Mouse (Mus musculus) cerebellum, adult (tissue): ENCODE measurements around the gene Rraga.

Experiments
- ATAC-seq: cut with Nextera tagmentation; 2 replicates; pipeline ENCODE4 v1.9.2; 2017; ENCODE audit warnings: mild to moderate bottlenecking, moderate library complexity, mixed read lengths; ENCODE audit not compliant: insufficient number of reproducible peaks, low FRiP score, low TSS enrichment

Gene Rraga

DNA sequence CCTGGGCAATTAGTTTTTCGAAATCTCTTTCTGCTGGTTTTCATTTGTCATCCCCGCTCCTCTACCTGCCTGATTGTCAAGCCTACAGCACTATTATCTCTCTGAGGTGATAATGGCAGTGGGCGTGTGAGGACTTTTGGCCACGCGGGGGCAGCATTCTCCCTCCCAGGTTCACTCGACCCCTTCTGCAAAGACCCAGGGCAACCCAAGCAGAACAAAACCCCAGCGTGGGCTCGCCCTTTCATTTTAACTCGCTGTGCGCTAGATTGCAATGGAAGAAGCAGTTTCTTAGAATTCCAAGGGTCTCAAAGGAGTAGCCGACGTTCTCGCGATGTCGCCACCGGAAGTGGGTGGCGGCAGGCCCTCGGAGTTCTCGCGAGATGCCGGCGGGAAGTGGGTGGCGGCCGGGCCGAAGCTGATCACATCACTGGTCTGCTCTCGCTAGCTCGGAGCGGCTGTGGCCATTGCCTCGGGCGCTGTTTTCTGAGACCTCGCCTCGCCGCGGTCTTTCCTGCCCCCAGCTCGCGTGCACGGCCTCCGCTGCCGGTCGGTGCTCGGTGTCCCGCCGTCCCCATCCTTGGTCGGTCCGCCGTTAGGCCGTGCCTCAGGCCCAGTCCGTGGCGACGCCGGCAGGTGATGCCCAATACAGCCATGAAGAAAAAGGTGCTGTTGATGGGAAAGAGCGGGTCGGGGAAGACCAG is at the start of gene Rraga:
Gene Rraga, plus strand, starts transcription at position 386 of the 701 bp plus-strand sequence.
- peak; percentile 97 for ATAC-seq

DNA sequence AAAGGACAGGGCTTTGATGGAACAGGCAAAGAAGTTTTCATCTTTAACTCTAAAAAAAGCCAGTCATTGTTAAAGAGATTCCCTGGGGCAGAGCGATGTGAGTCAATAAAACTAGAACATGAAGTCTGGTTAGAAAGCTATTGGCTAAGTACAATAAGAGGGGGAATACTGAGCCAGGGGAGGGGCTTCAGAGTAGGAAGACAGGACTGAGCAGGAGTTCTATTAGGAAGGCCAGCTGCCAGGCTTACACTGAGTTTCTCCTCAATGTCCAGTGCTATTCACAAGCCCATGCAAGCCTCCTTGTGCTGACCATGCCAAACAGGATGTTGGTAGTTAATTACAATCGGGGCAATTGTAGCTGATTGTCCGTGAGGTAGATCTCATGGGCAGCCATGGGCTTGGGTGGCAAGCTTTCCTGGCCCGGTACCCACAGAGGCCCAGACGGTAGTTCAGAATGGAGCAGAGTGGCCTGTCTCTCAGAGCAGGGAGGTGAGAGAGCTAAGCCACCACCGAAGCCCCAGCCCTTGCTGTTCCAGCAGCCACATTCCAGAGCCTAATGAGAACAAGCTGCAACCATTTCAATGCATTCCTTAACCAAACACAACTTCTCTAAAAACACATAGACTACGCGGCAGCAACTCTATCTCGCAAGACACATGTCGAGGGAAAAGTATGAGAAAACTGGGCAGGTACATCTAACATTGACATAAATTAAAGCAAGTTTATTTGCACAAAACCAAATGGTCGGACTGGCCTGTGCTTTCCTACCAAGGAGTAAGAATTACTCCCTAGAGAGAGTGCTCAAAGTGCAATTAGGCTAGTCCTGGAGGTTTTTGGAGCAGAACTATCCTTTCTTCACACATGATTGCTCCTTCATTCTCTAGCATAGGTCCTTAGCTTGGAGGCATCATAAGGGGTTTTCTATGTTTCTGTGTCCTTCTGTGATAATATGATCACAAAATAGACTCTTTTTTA is 48.0 kb upstream of the Rraga start:
- ATAC-seq = no peak

DNA sequence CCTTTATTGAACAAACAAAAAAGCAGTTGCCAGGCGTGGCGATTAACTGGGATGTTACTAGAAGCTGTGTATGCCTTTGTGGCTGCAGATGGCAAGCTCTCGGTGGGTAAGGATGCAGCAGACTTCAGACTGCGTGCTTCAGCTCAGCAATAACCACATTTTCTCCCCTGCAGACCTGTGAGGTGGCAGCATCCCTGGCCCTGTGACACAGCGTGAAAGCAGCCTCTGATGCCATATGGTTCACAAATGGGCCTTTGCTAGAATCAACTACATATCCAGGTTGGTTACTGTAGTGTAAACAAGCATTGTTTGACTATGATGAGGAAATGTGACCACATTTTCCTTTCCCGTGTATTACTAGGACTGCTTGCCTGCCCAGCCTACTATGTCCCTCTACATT is 46.3 kb upstream of the Rraga start:
- ATAC-seq = peak; percentile 78

DNA sequence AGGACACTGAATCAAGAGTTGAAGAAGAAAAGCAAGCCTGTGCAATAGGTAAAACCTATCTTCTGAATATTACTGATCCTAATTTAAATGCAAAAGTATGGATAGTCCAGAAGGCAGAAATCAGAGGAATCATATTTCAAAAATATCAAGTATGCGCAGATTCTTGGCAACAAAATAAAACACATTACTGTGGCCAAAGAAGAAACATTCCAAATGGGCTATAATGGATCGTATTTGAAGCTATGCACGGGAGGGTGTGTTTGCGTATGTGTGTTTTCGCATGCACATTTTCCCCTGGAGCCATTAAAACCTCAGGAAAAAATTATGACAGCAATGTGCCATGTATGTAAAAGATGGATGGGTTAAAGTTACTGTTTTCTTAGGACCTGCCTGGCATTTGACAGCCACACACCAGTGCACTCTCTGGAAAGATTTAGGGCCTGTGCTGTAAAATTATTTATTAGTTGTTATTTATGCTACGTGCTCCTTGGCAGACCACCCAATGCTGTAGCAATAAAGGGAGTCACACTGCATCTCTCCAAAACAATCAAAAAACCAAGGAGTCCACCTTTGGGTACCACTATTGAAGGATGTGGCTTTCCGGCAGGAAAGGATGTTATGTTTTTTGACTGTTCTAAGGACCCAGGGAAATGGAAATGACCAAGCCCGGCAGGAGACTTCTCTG is 41.9 kb upstream of the Rraga start:
- no peak for ATAC-seq

DNA sequence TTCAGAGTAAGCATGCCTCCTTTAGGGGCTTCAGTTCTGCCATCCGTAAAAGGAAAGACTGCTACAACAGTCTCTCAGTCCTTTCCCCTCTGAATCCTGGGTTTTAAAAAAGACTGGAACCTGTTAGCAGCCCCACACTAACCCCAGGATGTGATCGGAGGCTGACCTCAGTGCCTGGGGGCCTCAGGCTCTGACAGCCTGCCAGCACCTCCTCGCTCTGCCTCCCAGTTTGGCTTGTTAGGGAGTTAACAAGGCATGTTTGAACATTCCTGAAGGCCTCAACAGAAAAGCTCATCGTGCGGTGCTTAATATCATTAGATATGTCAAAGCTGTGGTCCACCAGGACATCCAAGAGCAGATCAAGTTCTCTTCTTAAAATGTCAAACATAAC is 41.4 kb upstream of the Rraga start:
- no peak for ATAC-seq

DNA sequence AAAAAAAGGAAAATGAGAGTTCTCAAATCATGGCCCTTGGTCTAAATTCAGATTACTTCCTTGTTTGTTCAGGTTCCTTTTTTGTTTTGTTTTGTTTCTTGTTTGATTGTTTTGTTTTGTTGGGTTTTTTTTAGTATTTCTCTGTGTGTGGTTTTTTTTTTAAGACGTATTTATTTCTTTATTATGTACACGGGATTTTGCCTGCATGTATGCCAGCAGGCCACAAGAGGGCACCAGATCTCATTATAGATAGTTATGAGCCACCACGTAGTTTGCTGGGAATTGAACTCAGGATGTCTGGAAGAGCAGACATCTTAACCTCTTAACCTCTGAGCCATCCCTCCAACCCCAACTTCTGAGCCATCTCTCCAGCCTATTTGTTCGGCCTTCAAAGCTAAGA is 37.5 kb upstream of the Rraga start:
- ATAC-seq = no peak

DNA sequence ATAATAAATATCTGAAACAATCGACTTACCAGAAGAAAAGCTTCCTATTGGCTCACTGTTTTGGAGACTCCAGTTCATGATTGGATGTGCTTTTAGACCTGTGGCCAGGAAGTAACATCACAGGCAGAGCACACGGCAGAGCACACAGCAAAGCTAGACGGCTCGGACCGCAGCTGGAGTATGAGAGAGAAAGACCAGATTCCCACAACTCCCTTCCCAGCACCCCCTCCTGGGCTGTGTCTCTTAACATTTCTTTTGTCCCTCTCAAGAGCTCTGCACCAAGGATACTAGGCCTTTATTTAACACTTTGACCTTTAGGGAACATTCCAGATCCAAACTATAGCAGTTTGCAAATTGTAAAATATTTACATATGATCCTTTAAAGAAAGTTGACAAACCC is 36.5 kb upstream of the Rraga start:
- no peak for ATAC-seq

DNA sequence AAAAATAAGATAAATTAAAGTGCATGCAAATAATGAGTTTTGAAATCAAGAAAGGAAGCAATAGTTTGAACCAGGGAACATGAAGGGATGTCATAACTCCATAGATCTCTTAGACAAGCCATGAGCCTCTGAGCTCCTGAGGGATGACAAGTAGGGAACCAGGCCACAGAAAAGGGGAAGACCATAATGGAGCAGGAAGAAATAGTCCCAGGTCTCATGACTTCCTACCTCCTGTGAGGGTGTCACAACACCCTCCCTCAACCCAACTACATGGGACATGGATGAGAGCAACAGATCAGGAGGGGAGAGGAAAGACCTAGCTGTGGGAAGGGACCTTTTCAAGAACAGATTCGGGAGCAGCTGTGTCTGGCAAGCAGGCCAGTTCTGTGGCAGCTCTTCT is 33.9 kb upstream of the Rraga start:
- no peak for ATAC-seq

DNA sequence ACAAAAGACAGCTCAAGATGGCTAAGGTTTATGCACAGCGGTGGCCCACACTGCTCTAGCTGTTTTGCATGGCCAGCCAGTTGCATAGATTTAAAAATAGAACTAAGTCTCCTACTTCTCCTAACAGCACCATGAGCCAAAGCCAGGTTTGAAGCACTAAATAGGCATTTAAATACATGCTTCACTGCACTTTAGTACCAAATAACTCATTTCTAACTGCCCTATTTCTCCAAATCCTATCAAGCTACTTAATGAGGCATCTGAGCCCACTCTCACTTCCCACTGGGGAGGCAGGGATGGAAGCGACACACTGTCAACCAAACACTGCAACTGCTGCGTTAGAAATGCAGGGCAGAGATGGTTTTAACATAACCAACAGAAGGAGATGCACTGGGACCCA is 31.5 kb upstream of the Rraga start:
- ATAC-seq = no peak

DNA sequence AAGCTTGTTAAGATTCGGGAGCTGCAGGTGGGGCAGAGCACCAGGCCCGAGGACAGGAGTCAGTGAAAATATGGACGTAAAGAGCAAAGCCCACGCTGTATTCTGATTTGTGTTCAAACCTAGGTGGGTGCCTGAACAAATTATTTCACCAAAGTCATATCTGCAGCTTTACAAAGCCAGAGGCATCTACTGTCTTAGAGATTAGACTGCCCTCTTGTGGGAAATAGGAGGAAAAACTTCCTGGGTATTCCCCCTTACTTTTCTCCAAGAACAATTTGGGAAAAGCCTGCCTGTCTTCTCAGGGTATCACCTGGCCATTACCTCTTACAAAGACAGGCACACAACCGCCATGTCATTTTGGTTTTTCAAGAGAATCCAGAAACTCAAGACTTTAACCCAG is 29.9 kb upstream of the Rraga start:
- ATAC-seq = peak; percentile 45; the same call in 1 of the 2 replicates

DNA sequence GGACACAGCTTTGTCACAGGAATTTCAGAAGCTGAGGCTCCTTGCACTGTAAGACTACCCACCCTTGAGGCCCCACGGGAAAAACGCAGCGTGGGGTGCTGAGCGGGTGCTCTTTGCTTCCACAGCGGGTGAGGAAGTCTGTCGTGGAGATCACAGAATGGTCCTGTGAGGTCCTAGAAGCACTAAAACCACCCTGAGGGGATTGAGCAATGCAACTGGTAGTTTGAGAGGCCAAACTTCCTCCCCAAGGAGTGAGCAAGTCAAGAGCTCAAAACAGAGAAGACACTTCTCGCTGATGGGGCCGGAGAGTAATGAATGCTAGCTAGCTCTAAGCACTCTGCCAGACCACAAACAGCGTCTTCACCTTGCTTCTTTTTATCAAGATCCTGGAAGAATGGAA is 27.1 kb upstream of the Rraga start:
- no peak for ATAC-seq

DNA sequence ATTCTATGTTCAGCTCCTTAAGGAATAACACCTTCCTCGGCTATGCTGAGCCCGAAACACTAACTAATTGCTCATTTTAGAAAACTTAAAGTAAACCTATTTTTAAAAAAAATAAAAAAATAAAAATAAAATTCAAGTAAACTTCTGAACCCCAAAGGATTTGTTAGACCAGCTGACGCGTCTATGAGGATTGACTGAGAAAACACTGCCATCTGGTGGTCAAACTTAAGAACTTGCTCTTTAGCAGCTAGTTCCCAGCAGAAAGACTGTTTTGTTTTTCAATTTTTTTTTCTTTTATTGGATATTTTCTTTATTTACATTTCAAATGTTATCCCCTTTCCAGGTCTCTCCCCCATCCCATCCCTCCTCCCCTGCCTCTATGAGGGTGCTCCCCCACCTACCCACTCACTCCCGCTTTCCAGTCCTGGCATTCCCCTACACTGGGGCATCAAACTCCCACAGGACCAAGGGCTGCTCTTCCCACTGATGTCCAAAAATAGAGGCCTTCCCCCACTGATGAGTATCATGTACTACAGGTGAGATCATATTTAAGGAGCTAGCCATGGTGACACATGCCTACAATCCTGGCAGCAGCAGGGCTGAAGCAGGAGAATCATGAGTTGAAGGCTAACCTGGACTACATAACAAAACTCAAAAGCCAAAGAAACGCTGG is 20.3 kb upstream of the Rraga start:
- no peak for ATAC-seq

DNA sequence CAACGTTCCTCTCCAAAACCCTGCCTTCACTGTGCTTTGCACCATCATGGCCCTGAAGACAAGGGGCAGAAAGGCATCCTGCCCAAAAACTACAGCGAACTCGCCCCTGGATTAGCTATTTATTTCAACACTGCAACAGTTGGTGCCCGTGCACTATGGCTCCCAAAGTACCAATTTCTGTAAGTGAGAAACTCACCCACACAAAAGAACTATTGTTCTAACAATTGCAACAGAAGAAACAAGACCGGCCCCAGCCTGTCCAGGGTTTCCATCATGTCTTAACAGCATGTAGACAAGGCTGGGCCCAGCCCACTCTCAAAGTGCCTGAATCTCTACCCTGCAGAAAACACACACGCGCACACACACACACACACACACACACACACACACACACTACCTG is 18.1 kb upstream of the Rraga start:
- no peak for ATAC-seq

DNA sequence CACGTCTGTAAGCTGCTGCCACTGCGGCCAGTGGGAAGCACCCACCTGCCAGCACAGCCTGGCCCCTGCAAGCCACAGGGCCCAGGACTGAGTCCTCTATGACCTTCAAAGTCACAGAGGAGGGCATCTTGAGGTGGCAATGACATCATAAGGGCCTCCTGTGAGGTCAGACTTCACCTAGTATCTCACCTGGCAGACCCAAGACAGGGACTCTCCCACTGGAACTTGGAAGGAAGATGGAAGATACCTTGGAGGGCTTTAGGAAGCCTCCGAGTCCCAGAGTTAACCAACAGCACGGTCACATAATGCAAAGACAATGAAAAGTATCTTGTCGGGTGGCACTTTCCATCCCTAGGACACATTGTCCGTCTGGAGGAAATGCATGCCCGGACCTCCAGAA is 17.2 kb upstream of the Rraga start, which contains the start of gene Saxo1:
Gene Saxo1, minus strand, starts transcription at position 101 of the 400 bp plus-strand sequence.
- no peak for ATAC-seq

DNA sequence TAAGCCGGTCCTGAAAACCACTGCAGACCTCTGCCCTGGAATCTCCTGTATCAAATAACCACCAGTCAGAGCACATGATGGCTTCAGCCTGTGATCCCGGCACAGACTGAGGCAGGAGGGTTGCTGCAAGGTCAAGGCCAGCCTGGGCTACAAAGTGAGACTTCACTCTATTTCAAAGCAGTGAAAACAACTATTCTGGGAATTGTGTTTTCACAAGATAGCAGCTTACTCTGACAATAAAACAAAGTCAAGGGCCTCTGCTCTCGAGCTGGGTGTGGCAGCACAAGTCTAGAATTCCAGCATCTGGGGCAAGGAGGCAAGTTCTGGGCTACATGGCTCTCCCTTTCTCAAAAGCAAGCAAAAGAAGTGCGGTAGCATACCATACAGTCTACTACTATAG is 16.5 kb upstream of the Rraga start:
- ATAC-seq = no peak

DNA sequence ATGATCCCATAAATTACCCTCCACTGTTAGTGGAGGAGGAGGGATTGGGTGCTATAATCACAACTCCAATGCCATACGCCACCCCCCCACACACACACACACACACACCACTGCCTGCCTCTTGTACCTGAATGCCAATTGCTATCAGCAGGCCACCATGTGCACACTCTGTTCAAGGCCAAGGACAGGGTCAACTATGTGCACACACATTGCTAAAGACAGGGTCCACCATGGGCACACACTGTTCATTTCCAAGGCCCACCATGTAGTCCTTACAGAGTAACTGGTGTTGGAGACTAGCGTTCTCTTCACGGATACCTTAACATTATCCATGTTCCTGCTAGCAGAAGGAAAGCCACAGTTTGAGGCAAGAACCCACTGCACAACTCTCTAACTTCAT is 14.4 kb upstream of the Rraga start:
- ATAC-seq = no peak

DNA sequence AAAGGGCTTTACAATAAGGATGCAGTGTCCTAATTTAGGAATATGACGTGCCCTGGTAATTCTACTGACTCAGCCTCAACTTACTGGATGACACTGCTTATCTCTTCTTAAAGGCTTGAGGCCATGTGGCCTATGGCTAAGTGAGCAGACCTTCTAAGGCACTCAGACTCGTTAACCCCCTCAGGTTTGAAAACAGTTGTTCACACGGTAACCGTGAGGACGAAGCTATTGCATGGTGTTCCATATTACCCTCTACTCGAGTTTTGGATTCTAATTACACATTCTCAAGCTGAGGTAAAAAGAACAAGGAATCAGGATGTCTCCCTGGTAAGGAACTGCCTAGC is 557 bp upstream of the Rraga start:
- peak; percentile 8; the same call in 1 of the 2 replicates for ATAC-seq

DNA sequence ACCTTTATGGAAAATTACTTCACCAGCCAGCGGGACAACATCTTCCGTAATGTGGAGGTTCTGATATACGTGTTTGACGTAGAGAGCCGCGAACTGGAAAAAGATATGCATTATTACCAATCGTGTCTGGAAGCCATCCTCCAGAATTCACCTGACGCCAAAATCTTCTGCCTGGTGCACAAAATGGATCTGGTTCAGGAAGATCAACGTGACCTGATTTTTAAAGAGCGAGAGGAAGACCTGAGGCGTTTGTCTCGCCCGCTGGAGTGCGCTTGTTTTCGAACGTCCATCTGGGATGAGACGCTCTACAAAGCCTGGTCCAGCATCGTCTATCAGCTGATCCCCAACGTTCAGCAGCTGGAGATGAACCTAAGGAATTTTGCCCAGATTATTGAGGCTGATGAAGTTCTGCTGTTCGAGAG is 663 bp downstream of the Rraga start:
- 0 out of 2 replicates have a peak, but pooled peaks have one; percentile 8 for ATAC-seq

DNA sequence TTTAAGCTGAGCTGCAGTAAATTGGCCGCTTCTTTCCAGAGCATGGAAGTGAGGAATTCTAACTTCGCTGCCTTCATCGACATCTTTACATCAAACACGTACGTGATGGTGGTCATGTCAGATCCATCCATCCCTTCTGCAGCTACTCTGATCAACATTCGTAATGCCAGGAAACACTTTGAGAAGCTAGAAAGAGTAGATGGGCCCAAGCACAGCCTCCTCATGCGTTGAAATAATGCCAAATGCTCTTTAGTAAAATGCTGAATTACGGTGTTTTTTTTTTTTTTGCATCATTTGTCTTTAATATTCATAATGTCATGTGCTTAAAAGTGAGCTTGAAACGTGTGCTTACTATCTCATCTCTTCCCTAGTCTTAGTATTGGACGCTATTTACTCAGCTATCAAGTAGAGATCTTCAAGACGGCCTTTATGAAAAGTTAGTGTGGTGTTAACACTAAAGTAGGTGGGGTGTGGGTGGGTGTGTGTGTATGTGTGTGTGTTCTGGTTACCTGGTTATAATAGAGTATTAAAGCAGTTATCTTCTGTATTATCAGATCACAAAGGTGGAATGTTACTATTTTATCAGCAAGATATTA is 1.3 kb downstream of the Rraga start:
- no peak for ATAC-seq

DNA sequence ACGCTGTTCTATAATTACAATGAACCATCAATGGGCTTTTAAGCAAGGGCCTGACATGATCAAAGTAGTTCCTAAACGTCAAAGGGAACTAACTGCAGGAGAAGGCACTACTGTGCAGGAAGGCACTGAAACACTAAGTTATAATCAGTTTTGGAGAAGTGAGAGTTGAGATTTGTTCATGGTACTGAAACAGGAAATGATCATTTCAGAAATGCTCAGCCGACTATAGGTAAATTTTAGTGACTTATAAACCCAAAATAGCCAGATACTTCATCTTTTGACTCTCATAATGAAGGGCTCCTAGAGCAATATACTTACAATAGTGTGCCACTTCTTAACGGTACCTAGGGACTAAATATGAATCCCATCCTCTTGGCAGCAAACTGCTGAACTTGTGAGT is 4.6 kb downstream of the Rraga start:
- ATAC-seq = no peak
